Mouse (Mus musculus) cerebellum, adult 11-12 months (tissue): ENCODE results near the gene Camk2b.
A peak's percentile ranks its signal among the peaks of the same experiment; 100 is the strongest.

Experiments used
- DNase-seq: peaks from one replicate; pipeline ENCODE4 v3.0.0; 2022

Camk2b gene

GRCm38 (mm10) chr11:6048208-6048607 is 18.0 kb downstream of the Camk2b start:
- DNase-seq = no peak

DNA sequence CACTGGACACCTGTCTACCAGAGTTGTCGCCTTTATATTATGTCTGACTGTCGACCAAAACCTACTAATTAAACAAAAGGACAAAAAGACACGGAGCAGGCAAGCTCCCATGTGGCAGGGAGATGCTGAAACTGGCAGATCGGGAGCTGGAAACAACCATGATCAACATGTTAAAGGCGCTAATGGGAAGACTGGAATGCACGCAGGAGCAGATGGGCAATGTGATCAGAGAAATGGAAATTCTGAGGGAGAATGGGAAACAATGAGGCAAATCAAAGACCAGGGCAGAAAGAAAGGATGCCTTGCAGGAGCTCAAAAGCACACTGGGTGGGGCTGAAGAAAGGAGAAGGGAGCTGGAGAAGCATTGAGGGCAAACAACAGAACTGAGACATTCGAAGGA is 27.2 kb downstream of the Camk2b start:
- DNase-seq = no peak

DNA sequence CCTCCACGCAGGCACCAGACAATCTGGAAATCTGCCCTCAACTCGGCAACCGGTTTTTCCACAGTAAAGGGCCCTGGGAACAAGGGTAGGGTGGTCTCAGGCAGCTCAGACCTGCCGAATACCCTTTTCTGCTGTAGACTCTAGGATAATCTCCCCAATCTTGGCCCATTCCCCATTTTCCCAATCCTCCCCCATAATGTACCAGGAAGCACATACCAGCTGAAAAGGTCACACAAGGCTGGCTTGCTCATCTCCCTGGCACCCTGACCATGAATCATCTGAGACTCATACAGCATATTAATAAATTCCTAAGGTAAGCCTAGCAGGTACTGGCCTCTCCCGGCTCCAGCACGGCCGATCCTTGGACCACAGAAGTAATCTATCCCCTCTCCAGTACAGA is 28.5 kb downstream of the Camk2b start:
- peak; percentile 45 for DNase-seq

DNA sequence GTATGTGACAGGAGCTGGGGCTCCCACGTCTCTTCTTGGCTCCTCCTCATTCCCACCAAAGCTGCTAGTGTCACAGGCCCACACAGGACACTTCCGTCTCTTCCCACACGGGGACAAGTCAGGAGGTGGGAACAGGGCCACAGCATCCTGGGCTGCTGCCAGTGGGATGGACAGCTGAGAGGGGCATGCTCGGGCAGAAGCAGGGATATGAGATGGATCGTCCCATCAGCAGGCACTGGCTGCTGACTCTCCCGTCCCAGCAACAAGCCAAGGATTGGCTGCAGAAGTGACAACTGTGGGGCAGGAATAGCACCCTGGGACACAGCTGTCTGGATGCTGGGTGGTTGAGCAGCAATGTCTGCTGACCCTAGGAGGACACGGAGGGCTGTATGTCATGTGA is 29.0 kb downstream of the Camk2b start:
- DNase-seq = peak; percentile 72

GRCm38 (mm10) chr11:6036477-6036876 is 29.7 kb downstream of the Camk2b start:
- DNase-seq = no peak

DNA sequence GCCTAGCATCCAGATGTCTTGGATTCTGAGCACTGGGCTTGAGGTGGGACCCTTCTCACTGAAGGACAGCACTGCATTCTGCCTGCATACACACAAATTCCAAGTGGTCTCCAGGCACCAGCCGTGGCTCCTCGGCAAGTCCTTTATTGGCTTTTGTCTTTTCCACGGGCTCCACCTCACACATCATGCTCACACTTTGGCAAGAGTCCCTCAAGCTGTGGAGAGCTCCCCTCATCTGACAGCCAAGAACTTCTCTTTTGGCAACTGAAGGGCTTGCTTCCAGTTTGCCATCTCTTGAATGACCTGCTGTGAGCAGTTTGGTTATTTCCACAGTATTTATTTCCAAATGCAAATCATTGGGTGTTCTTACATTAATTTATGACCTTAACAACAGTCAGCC is 30.6 kb downstream of the Camk2b start:
- DNase-seq = peak; percentile 60

- DNase-seq = no peak
Observed at GRCm38 (mm10) chr11:6034740-6035139, 31.4 kb downstream of the Camk2b start.

GRCm38 (mm10) chr11:6033801-6034200 is 32.4 kb downstream of the Camk2b start:
- DNase-seq = no peak

- DNase-seq = peak; percentile 73
Observed at GRCm38 (mm10) chr11:6033147-6033546, 33.0 kb downstream of the Camk2b start.

- peak; percentile 97 for DNase-seq
Observed at GRCm38 (mm10) chr11:6030650-6031049, 35.5 kb downstream of the Camk2b start.

DNA sequence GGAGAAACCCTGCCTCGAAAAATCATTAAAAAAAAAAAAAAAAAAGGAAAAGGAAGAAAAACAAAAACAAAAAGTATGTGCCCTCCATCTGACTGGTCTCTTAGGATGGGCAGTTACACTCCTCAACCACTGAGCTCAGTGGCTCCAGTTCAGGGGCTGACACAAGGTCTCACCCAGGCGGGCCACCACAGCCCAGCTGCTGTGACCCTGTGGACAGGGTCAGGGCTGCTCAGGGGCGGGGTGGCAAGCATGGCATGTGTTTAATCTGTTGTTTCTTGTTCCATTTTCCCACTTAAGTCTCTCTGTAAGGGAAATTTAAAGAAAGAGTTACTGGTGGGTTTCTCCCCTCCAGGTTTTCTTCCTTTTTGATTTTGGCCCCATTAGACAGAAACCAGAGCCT is 36.4 kb downstream of the Camk2b start:
- DNase-seq = no peak

- DNase-seq = peak; percentile 75
Observed at GRCm38 (mm10) chr11:6028911-6029310, 37.3 kb downstream of the Camk2b start.

DNA sequence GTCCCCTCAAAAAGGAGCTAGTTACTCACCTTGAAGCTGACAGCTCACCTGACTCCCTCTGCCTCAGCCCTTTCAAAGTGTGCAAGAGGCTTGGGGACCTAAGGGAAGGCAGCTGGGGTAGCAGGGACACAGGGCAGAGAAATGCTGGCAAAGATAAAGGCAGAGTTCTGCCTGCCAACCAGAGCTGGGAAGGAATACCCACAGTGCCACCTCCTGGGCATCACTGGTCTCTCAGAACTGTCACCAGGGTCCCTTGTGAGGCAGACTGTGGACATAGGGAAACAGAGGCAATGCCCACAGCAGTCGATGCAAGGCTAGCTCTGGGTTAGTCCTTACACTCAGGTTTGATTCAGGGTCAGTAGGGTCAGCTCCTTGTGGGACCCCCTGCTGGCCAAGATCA is 39.8 kb downstream of the Camk2b start:
- DNase-seq = peak; percentile 82

DNA sequence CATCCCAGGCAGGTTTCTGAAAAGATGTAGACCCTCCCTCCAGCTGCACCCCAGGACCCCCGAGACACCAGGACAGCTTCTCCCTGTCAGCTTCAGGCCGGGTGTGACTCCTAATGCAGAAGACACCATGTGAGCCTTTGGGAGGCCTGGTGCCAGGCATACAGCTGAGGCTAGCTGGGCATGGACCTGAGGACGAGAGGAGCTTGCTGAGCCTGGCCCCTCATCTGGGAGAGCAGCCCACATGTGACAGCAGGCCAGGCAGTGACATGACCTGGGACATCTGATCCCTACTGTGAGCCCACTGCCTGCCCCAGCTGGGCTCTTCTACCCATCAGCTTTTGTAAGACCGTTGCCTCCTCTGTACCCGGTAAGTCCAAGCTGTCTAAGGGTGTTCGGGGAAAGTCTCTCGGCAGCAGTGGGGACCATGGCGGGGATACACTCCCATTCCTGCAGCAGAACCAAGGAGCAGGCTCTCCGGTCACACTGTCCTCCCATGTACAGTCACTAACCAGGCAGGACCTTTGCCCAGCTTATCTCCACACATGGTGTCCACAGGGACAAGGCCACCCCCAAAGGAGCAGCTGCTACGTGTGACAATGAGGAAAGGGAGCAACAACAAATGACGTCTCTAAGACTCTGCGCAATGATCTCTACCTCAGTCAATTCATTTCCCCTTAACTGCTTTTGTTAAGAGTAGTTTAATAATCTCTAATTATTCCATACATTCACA is 41.1 kb downstream of the Camk2b start:
- DNase-seq = peak; percentile 58

DNA sequence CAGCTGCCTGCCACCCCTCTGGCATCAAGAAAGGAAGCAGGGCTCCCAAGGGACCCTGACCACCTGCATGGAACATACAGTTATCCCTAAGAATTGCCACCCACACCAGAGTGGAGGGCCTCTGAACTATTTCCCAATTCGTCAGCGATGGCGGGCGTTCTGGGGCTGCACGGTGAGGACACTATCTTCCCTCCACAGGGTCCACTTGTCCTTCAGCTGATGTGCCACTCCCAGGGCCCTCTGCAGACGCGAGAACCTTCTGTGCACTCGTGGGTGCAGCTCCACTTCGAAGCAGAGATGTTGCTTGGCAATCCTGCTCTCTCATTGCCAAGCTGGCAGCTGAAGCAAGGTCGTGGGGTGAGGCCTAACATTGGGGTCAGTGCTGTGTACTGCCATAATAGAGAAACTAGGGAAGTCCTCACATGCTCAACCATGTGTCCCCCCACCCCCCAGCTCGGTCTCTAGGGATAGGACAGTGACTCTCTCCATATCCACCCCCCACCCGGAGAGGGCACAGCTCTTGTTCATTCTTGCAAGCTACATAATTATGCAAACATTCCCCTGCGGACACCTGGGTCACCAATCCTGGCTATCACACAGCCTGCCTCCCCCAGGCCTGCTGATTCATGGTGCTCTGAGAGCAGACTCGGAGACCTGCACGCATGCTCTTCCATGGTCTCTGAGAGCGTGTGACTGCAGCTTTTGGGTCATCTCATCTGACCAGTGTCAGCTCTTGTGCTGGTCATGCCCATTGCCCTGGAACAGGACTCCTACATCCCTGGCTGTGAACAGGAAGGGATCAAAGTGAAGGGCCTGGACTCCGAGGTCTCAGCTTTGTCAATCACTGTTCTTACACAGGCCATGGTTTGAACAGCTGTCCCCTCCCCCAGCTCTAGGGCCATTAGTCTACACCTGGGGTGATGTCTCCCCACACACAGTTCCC is 45.0 kb downstream of the Camk2b start:
- peak; percentile 55 for DNase-seq

DNA sequence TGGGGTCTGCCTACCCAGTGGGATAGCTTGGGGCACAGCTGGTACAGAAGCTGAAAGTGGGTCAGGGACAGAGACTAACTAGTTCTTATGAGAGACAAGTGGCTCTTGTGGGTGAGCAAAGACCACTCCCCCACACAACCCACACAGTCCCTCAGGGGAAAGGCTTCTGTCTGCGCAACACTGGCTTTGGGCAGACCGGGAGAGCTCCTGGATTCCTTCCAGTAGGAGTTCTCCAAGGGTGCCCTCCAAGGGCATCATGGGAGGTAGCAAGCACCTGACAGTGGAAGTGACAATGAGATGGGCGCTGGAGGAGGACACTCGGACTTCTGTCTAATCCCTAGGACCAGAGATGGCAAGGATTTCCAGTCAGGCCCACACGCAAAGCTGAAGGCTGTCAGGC is 45.8 kb downstream of the Camk2b start:
- DNase-seq = peak; percentile 56

- peak; percentile 69 for DNase-seq
Observed at GRCm38 (mm10) chr11:6018218-6019010, 47.7 kb downstream of the Camk2b start.

GRCm38 (mm10) chr11:6017484-6018140 is 48.5 kb downstream of the Camk2b start:
- DNase-seq = peak; percentile 69

DNA sequence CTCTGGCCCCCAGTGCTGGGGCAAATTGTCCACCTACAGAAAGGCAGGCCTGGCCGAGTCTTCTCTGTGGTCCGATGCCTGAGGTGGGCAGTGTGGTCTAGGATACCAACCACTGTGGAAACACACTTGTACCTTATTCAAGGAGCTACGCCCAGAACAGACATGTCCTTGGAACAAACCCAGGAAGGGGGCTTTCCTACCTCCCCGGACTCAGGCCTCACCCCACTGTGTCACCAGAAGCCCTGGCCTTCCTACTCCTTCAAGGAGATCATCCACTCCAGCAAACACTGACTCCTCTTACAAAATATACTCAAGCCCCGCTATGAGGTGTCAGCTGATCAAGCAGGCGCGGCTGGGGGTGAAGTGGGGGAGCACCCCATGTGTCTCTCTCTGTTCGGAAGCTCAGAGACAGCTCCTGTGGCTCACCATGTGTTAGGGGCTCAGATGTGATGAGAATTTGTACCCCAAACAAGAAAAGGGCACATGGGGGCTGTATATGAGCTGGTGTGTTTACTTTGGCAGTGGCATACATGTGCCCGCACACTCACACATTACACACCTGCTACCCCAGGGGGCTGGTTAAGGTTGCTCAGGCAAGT is 49.3 kb downstream of the Camk2b start:
- DNase-seq = peak; percentile 61

DNA sequence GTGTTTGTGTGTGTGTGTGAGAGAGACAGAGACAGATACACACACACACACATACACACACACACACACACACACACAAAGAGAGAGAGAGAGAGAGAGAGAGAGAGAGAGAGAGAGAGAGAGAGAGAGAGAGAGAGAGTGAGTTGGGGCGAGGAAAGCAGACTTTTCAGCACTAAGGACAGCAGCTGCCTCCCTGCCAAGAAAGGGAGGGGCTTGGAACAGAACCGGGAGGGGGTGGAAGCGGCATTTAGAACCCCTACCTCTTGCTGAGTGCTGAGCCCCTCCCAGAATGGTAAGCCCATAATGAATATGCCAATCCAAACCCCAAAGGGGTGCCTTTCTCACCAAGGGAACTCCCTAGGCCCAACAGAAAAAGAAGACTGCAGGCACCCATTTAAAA is 49.8 kb downstream of the Camk2b start:
- no peak for DNase-seq

GRCm38 (mm10) chr11:6015011-6015431 is 51.1 kb downstream of the Camk2b start:
- DNase-seq = peak; percentile 94

GRCm38 (mm10) chr11:6013359-6013758 is 52.8 kb downstream of the Camk2b start:
- no peak for DNase-seq
